Mouse (Mus musculus) hematopoietic multipotent progenitor cell, adult 10-12 weeks (in vitro differentiated cells): Measurements from ENCODE around the gene H13. TPM values are rescaled to one million over a fixed set of nuclear protein-coding genes. Genes with fewer than 3 reads are reported as not detected.

Source experiments
- polyA plus RNA-seq: library from polyadenylated mRNA; stranded (reverse); fragments of >175 nt; gene quantifications from 2 replicates; pipeline ENCODE4 v1.2.3, GENCODE M21; 2012; ENCODE audit warnings: low replicate concordance

H13 gene
- 119 and 232 TPM in 2 replicates for polyA plus RNA-seq

GRCm38 (mm10) chr2:152669256-152669638 lies at the start of gene H13:
Gene H13, plus strand, starts transcription at chr2:152669461.

GRCm38 (mm10) chr2:152622953-152623352 lies 46.3 kb upstream of the H13 start, which contains the start of gene Defb25:
Gene Defb25, minus strand, starts transcription at chr2:152623053.

GRCm38 (mm10) chr2:152626774-152627591 lies 42.3 kb upstream of the H13 start, which contains the start of gene Rem1:
Gene Rem1, plus strand, starts transcription at chr2:152626951.

GRCm38 (mm10) chr2:152686806-152687267 lies 17.6 kb downstream of the H13 start, which contains the start of gene Mcts2:
Gene Mcts2, plus strand, starts transcription at chr2:152687035.

GRCm38 (mm10) chr2:152736090-152736601 lies 66.9 kb downstream of the H13 start, which contains the start of gene Id1:
Gene Id1, plus strand, starts transcription at chr2:152736251.

GRCm38 (mm10) chr2:152753944-152754711 lies 84.9 kb downstream of the H13 start, which contains the start of gene Cox4i2:
Gene Cox4i2, plus strand, starts transcription at chr2:152754173.

Other genes with a start within 250 kb of the H13 start
- gene Defb23, start 204.8 kb upstream of the H13 start, polyA plus RNA-seq = not detected in 2 replicates
- not detected in 2 replicates for gene Defb20, start 192.4 kb upstream of the H13 start, polyA plus RNA-seq
- gene Defb22, start 179.3 kb upstream of the H13 start, polyA plus RNA-seq = not detected in 2 replicates
- gene Defb26, start 157.8 kb upstream of the H13 start, polyA plus RNA-seq = not detected in 2 replicates
- not detected in 2 replicates for gene Defb28, start 151.2 kb upstream of the H13 start, polyA plus RNA-seq
- gene Defb29, start 129.4 kb upstream of the H13 start, polyA plus RNA-seq = not detected in 2 replicates
- gene Gm17416, start 100.1 kb upstream of the H13 start, polyA plus RNA-seq = not detected in 2 replicates
- not detected in 2 replicates for gene Defb21, start 96.7 kb upstream of the H13 start, polyA plus RNA-seq
- gene Defb19, start 89.1 kb upstream of the H13 start, polyA plus RNA-seq = not detected in 2 replicates
- gene Defb45, start 70.1 kb upstream of the H13 start, polyA plus RNA-seq = not detected in 2 replicates
- not detected in 2 replicates for gene Defb36, start 65.1 kb upstream of the H13 start, polyA plus RNA-seq
- gene Defb25, start 46.4 kb upstream of the H13 start, polyA plus RNA-seq = not detected in 2 replicates
- gene Rem1, start 42.5 kb upstream of the H13 start, polyA plus RNA-seq = 1.7 and 3.7 TPM in 2 replicates
- gene Mcts2, start 17.6 kb downstream of the H13 start, polyA plus RNA-seq = 0.93 and 3.1 TPM in 2 replicates
- gene Id1, start 66.8 kb downstream of the H13 start, polyA plus RNA-seq = 5.5 and 8.9 TPM in 2 replicates
- 0.21 and 0.42 TPM in 2 replicates for gene Cox4i2, start 84.7 kb downstream of the H13 start, polyA plus RNA-seq
- 56.7 and 71.1 TPM in 2 replicates for gene Bcl2l1, start 162.3 kb downstream of the H13 start, polyA plus RNA-seq
- 1.4 and 4.4 TPM in 2 replicates for gene Tpx2, start 178.5 kb downstream of the H13 start, polyA plus RNA-seq
- gene Mylk2, start 241.9 kb downstream of the H13 start, polyA plus RNA-seq = not detected in 2 replicates